Mouse (Mus musculus): ENCODE results near the gene Adprhl2. TPM values are rescaled to one million over a fixed set of nuclear protein-coding genes. Genes with fewer than 3 reads are reported as not detected.

The Adprhl2 gene
- polyA plus RNA-seq, 1 experiment from 2014 or later: 25.1 TPM

- H3K27me3 ChIP-seq (ENCODE audit: control insufficient read depth, insufficient read depth, low read length): peaks cover 24% of the 10 kb centered on the region
- 13% methylated on average over 2 of the region's 2 CpGs for WGBS
- peaks cover 5% of the 10 kb centered on the region; the same call in 1 of the 2 replicates for H3K9me3 ChIP-seq (ENCODE audit: control insufficient read depth, low read length)
- no peak overlapping the region for H3K4me3 ChIP-seq (ENCODE audit: control insufficient read depth in 1 of 2, insufficient read depth in 1 of 2, low read depth in 1 of 2, low read length in 2 of 2)
- H3K27ac ChIP-seq (replicated peaks in 1 of 2; ENCODE audit: control insufficient read depth in 1 of 2, insufficient read depth in 1 of 2, low read depth in 2 of 2, low read length in 2 of 2): no peak overlapping the region
- ATAC-seq (ENCODE audit: insufficient number of reproducible peaks, insufficient read depth, low FRiP score, low read depth): no peak
- peaks cover 0 to 9% of the 10 kb centered on the region in 2 experiments; a peak in 3 of 4 replicates for H3K4me1 ChIP-seq (ENCODE audit: control insufficient read depth in 2 of 2, insufficient read depth in 2 of 2, low read length in 2 of 2)
- no peak overlapping the region for H3K4me2 ChIP-seq (ENCODE audit: low read length)
- no peak overlapping the region for H3K9ac ChIP-seq (ENCODE audit: low read length)
- no peaks in the 10 kb centered on the region for H3K36me3 ChIP-seq (ENCODE audit: control insufficient read depth, insufficient read depth, low read length)
Observed at GRCm38 (mm10) chr4:126306827-126307226, 14.7 kb downstream of the Adprhl2 start.

GRCm38 (mm10) chr4:126306058-126306457 lies 15.4 kb downstream of the Adprhl2 start:
- Histone ChIP-seq H3K27me3 (ENCODE audit: control insufficient read depth, insufficient read depth, low read length) (peaks cover 32% of the 10 kb centered on the region), H3K4me3 (ENCODE audit: control insufficient read depth in 1 of 2, insufficient read depth in 1 of 2, low read depth in 1 of 2, low read length in 2 of 2) (no peak overlapping the region), H3K36me3 (ENCODE audit: control insufficient read depth, insufficient read depth, low read length) (no peaks in the 10 kb centered on the region), H3K9me3 (ENCODE audit: control insufficient read depth, low read length) (peaks cover 5% of the 10 kb centered on the region; the same call in 1 of the 2 replicates), H3K27ac (replicated peaks in 1 of 2; ENCODE audit: control insufficient read depth in 1 of 2, insufficient read depth in 1 of 2, low read depth in 2 of 2, low read length in 2 of 2) (no peak overlapping the region), H3K4me1 (ENCODE audit: control insufficient read depth in 2 of 2, insufficient read depth in 2 of 2, low read length in 2 of 2) (peaks cover 3 to 17% of the 10 kb centered on the region in 2 experiments; a peak in 3 of 4 replicates), H3K4me2 (ENCODE audit: low read length) (no peak overlapping the region), H3K9ac (ENCODE audit: low read length) (no peak overlapping the region)
- 84% methylated on average over 6 of the region's 6 CpGs for WGBS
- ATAC-seq (ENCODE audit: insufficient number of reproducible peaks, insufficient read depth, low FRiP score, low read depth): no peak

- WGBS: 83% methylated on average over 1 of the region's 1 CpGs
- ATAC-seq (ENCODE audit: insufficient number of reproducible peaks, insufficient read depth, low FRiP score, low read depth): no peak
- Histone ChIP-seq H3K4me2 (ENCODE audit: low read length) (no peak overlapping the region), H3K9ac (ENCODE audit: low read length) (no peak overlapping the region), H3K27me3 (ENCODE audit: control insufficient read depth, insufficient read depth, low read length) (peaks cover 38% of the 10 kb centered on the region), H3K4me3 (ENCODE audit: control insufficient read depth in 1 of 2, insufficient read depth in 1 of 2, low read depth in 1 of 2, low read length in 2 of 2) (no peak overlapping the region), H3K36me3 (ENCODE audit: control insufficient read depth, insufficient read depth, low read length) (no peaks in the 10 kb centered on the region), H3K4me1 (ENCODE audit: control insufficient read depth in 2 of 2, insufficient read depth in 2 of 2, low read length in 2 of 2) (peaks cover 5 to 21% of the 10 kb centered on the region in 2 experiments; a peak in 3 of 4 replicates), H3K9me3 (ENCODE audit: control insufficient read depth, low read length) (peaks cover 5% of the 10 kb centered on the region; the same call in 1 of the 2 replicates), H3K27ac (replicated peaks in 1 of 2; ENCODE audit: control insufficient read depth in 1 of 2, insufficient read depth in 1 of 2, low read depth in 2 of 2, low read length in 2 of 2) (no peak overlapping the region)
Observed at GRCm38 (mm10) chr4:126305428-126305827, 16.1 kb downstream of the Adprhl2 start.

GRCm38 (mm10) chr4:126303877-126304276 lies 17.6 kb downstream of the Adprhl2 start:
- Histone ChIP-seq H3K27me3 (ENCODE audit: control insufficient read depth, insufficient read depth, low read length) (peaks cover 43% of the 10 kb centered on the region), H3K4me3 (ENCODE audit: control insufficient read depth in 1 of 2, insufficient read depth in 1 of 2, low read depth in 1 of 2, low read length in 2 of 2) (no peak overlapping the region), H3K4me1 (ENCODE audit: control insufficient read depth in 2 of 2, insufficient read depth in 2 of 2, low read length in 2 of 2) (peaks cover 5 to 15% of the 10 kb centered on the region in 2 experiments; a peak in 3 of 4 replicates), H3K9ac (ENCODE audit: low read length) (no peak overlapping the region), H3K27ac (replicated peaks in 1 of 2; ENCODE audit: control insufficient read depth in 1 of 2, insufficient read depth in 1 of 2, low read depth in 2 of 2, low read length in 2 of 2) (no peak overlapping the region), H3K9me3 (ENCODE audit: control insufficient read depth, low read length) (peaks cover 5% of the 10 kb centered on the region; the same call in 1 of the 2 replicates), H3K4me2 (ENCODE audit: low read length) (no peak overlapping the region), H3K36me3 (ENCODE audit: control insufficient read depth, insufficient read depth, low read length) (no peaks in the 10 kb centered on the region)
- 53% methylated on average over 4 of the region's 4 CpGs for WGBS
- no peak for ATAC-seq (ENCODE audit: insufficient number of reproducible peaks, insufficient read depth, low FRiP score, low read depth)

- WGBS: 6% methylated on average over 27 of the region's 27 CpGs
- peak overlapping the region; percentile 66 for H3K4me2 ChIP-seq (ENCODE audit: low read length)
- no peak overlapping the region for H3K27ac ChIP-seq (replicated peaks in 1 of 2; ENCODE audit: control insufficient read depth in 1 of 2, insufficient read depth in 1 of 2, low read depth in 2 of 2, low read length in 2 of 2)
- peaks cover 57% of the 10 kb centered on the region for H3K27me3 ChIP-seq (ENCODE audit: control insufficient read depth, insufficient read depth, low read length)
- H3K4me3 ChIP-seq (ENCODE audit: control insufficient read depth in 1 of 2, insufficient read depth in 1 of 2, low read depth in 1 of 2, low read length in 2 of 2): peak overlapping the region; percentile 4 to 35; a peak in 3 of 4 replicates
- peak overlapping the region; percentile 44; the same call in 1 of the 2 replicates for H3K9ac ChIP-seq (ENCODE audit: low read length)
- peaks cover 10 to 22% of the 10 kb centered on the region in 2 experiments; a peak in 3 of 4 replicates for H3K4me1 ChIP-seq (ENCODE audit: control insufficient read depth in 2 of 2, insufficient read depth in 2 of 2, low read length in 2 of 2)
- no peaks in the 10 kb centered on the region for H3K36me3 ChIP-seq (ENCODE audit: control insufficient read depth, insufficient read depth, low read length)
- ATAC-seq (ENCODE audit: insufficient number of reproducible peaks, insufficient read depth, low FRiP score, low read depth): no peak
- peaks cover 5% of the 10 kb centered on the region; the same call in 1 of the 2 replicates for H3K9me3 ChIP-seq (ENCODE audit: control insufficient read depth, low read length)
Observed at GRCm38 (mm10) chr4:126301584-126302309, 19.8 kb downstream of the Adprhl2 start.

- Histone ChIP-seq H3K9me3 (ENCODE audit: control insufficient read depth, low read length) (peaks cover 3% of the 10 kb centered on the region; the same call in 1 of the 2 replicates), H3K9ac (ENCODE audit: low read length) (peak overlapping the region; percentile 44; the same call in 1 of the 2 replicates), H3K27ac (replicated peaks in 1 of 2; ENCODE audit: control insufficient read depth in 1 of 2, insufficient read depth in 1 of 2, low read depth in 2 of 2, low read length in 2 of 2) (no peak overlapping the region), H3K4me1 (ENCODE audit: control insufficient read depth in 2 of 2, insufficient read depth in 2 of 2, low read length in 2 of 2) (peaks cover 13 to 28% of the 10 kb centered on the region in 2 experiments; a peak in 3 of 4 replicates), H3K36me3 (ENCODE audit: control insufficient read depth, insufficient read depth, low read length) (no peaks in the 10 kb centered on the region), H3K4me2 (ENCODE audit: low read length) (peak overlapping the region; percentile 66), H3K27me3 (ENCODE audit: control insufficient read depth, insufficient read depth, low read length) (peaks cover 57% of the 10 kb centered on the region), H3K4me3 (ENCODE audit: control insufficient read depth in 1 of 2, insufficient read depth in 1 of 2, low read depth in 1 of 2, low read length in 2 of 2) (peak overlapping the region; percentile 4 to 35; a peak in 3 of 4 replicates)
- ATAC-seq (ENCODE audit: insufficient number of reproducible peaks, insufficient read depth, low FRiP score, low read depth): no peak
- under 1% methylated on average over 44 of the region's 50 CpGs for WGBS
Observed at GRCm38 (mm10) chr4:126300916-126301583, 20.5 kb downstream of the Adprhl2 start.

GRCm38 (mm10) chr4:126296617-126297101 lies 24.8 kb downstream of the Adprhl2 start:
- H3K9ac ChIP-seq (ENCODE audit: low read length): peak overlapping the region; percentile 63
- H3K4me1 ChIP-seq (ENCODE audit: control insufficient read depth in 2 of 2, insufficient read depth in 2 of 2, low read length in 2 of 2): peaks cover 13 to 23% of the 10 kb centered on the region in 2 experiments; a peak in 3 of 4 replicates
- peaks cover 49% of the 10 kb centered on the region for H3K27me3 ChIP-seq (ENCODE audit: control insufficient read depth, insufficient read depth, low read length)
- H3K4me3 ChIP-seq (ENCODE audit: control insufficient read depth in 1 of 2, insufficient read depth in 1 of 2, low read depth in 1 of 2, low read length in 2 of 2): peak overlapping the region; percentile 29 to 32
- H3K9me3 ChIP-seq (ENCODE audit: control insufficient read depth, low read length): no peaks in the 10 kb centered on the region
- ATAC-seq (ENCODE audit: insufficient number of reproducible peaks, insufficient read depth, low FRiP score, low read depth): peak; percentile 29; the same call in 1 of the 2 replicates
- 1% methylated on average over 34 of the region's 34 CpGs for WGBS
- no peaks in the 10 kb centered on the region for H3K36me3 ChIP-seq (ENCODE audit: control insufficient read depth, insufficient read depth, low read length)
- H3K27ac ChIP-seq (replicated peaks in 1 of 2; ENCODE audit: control insufficient read depth in 1 of 2, insufficient read depth in 1 of 2, low read depth in 2 of 2, low read length in 2 of 2): no peak overlapping the region
- peak overlapping the region; percentile 70 for H3K4me2 ChIP-seq (ENCODE audit: low read length)

All from heart, embryonic 14.5 days (tissue).